In genomic region chr2:157432476-157432875, GRCm38 (mm10) we compare ENCODE assay signal across 8 mouse cellular contexts. TPM values are rescaled to one million over a fixed set of nuclear protein-coding genes. Genes with fewer than 3 reads are reported as not detected.
DNase-seq lines count a peak whose midpoint lies in the region; ATAC-seq and TF ChIP-seq lines count a peak whose summit lies in the region.

No protein-coding gene starts in this region.

- H3K27ac ChIP-seq in forebrain, postnatal 0 days (ENCODE audit: low read depth, low read length), result peak overlapping the region; percentile 64
- peak overlapping the region; percentile 3; the same call in 1 of the 2 replicates for H3K27ac ChIP-seq in limb, embryonic 14.5 days (replicated peaks; ENCODE audit: low read depth, low read length)

- no peaks in the 10 kb centered on the region for H3K9me3 ChIP-seq in forebrain, postnatal 0 days (ENCODE audit: low read length)
- no peaks in the 10 kb centered on the region for H3K9me3 ChIP-seq in limb, embryonic 14.5 days (ENCODE audit: control insufficient read depth, low read length)

- peak; percentile 72 for ATAC-seq in forebrain, postnatal 0 days
- no peak for ATAC-seq in limb, embryonic 14.5 days (ENCODE audit: low FRiP score, low read depth)
- ATAC-seq in granulocyte monocyte progenitor cell, adult 5-6 weeks (replicated peaks; ENCODE audit: poor library complexity, severe bottlenecking), result no peak

- 28% methylated on average over 9 of the region's 9 CpGs for WGBS in forebrain, postnatal 0 days
- WGBS in limb, embryonic 14.5 days, result 83% methylated on average over 9 of the region's 9 CpGs

- peak; percentile 31 for DNase-seq in kidney, adult 18-20 months
- DNase-seq in kidney, adult 11 months, result no peak
- DNase-seq in brain, adult 2 months (ENCODE audit: low read depth, low spot score), result peak; percentile 69
- DNase-seq in forebrain, postnatal 0 days, result peak; percentile 72
- no peak for DNase-seq in limb, embryonic 14.5 days (ENCODE audit: low spot score)
- DNase-seq in thymus, postnatal 36 days, result no peak
- no peak for DNase-seq in adipocyte (ENCODE audit: low spot score)

- H3K4me3 ChIP-seq in forebrain, postnatal 0 days (ENCODE audit: low read depth, low read length), result no peak overlapping the region
- H3K4me3 ChIP-seq in limb, embryonic 14.5 days (replicated peaks; ENCODE audit: low read length), result no peak overlapping the region

- no peak for TF ChIP-seq CTCF in forebrain, postnatal 0 days (IDR thresholded peaks at IDR 0.05; ENCODE audit: low read depth)

- H3K4me1 ChIP-seq in forebrain, postnatal 0 days (ENCODE audit: insufficient read depth), result peaks cover 10% of the 10 kb centered on the region
- H3K4me1 ChIP-seq in limb, embryonic 14.5 days (ENCODE audit: control insufficient read depth, insufficient read depth, low read length), result peaks cover 36% of the 10 kb centered on the region

- H3K27me3 ChIP-seq in forebrain, postnatal 0 days (ENCODE audit: insufficient read depth, low read length), result no peaks in the 10 kb centered on the region
- no peaks in the 10 kb centered on the region for H3K27me3 ChIP-seq in limb, embryonic 14.5 days (ENCODE audit: control insufficient read depth, insufficient read depth, low read length)

- peaks cover 20% of the 10 kb centered on the region; the same call in 1 of the 2 replicates for H3K36me3 ChIP-seq in forebrain, postnatal 0 days (ENCODE audit: insufficient read depth)
- H3K36me3 ChIP-seq in limb, embryonic 14.5 days (ENCODE audit: control insufficient read depth, insufficient read depth, low read length), result peaks cover 61% of the 10 kb centered on the region

- 0 out of 2 replicates have a peak overlapping the region, but pooled peaks have one; percentile 22 for H3K9ac ChIP-seq in forebrain, postnatal 0 days
- H3K9ac ChIP-seq in limb, embryonic 14.5 days (ENCODE audit: low read depth, low read length, severe bottlenecking), result no peak overlapping the region

- TF ChIP-seq POLR2A in limb, embryonic 14.5 days (IDR thresholded peaks at IDR 0.05; ENCODE audit: borderline replicate concordance, extremely low read depth, insufficient read depth, insufficient read length), result no peak

- no peak overlapping the region for H3K4me2 ChIP-seq in forebrain, postnatal 0 days (ENCODE audit: low read depth)
- H3K4me2 ChIP-seq in limb, embryonic 14.5 days (replicated peaks; ENCODE audit: low read depth, low read length, severe bottlenecking), result no peak overlapping the region

RNA-seq across cellular contexts. Expression of gene Src, which starts 14.2 kb away (rescaled TPM):
- 96.0 and 124 TPM in 2 replicates for total RNA-seq in forebrain, postnatal 0 days (2014; rRNA removed)
- 22.8 and 29.1 TPM in 2 replicates for polyA plus RNA-seq in forebrain, postnatal 0 days (2015; fragmentation: Nextera tagmentation; extraction: Ambion mirVana)
- polyA plus RNA-seq in limb, embryonic 14.5 days (2012; rRNA removed), result 43.6 and 56.3 TPM in 2 replicates
- 15.9 and 17.2 TPM in 2 replicates for polyA plus RNA-seq in limb, embryonic 14.5 days (2014; fragmentation: Nextera tagmentation; extraction: Ambion mirVana)
- 0.49 and 0.90 TPM in 2 replicates for total RNA-seq in granulocyte monocyte progenitor cell, adult 5-6 weeks (2014; fragmentation: Nextera tagmentation)
- total RNA-seq in granulocyte monocyte progenitor cell, adult 5-6 weeks (2017), result 0.22 TPM in 1 of 2 replicates, not detected in the other

Comparison
In these comparisons a context has a peak if more than half of its experiments do, and no peak if none do; other contexts are left out.
1. DNase-seq: peak in kidney, adult 18-20 months (single experiment), brain, adult 2 months (single experiment) and forebrain, postnatal 0 days (single experiment); none in kidney, adult 11 months (single experiment), limb, embryonic 14.5 days (single experiment), thymus, postnatal 36 days (0 of 2) and adipocyte (single experiment).
2. RNA of gene Src, which starts 14.2 kb away (total RNA-seq): 96.0 to 124 TPM in forebrain, postnatal 0 days; 0.22 to 0.90 TPM in granulocyte monocyte progenitor cell, adult 5-6 weeks; every median in the first group is over 10 times any median in the second.